Mouse (Mus musculus) right cerebral cortex, adult 18-20 months (tissue): ENCODE data around the gene Map3k14.

Experiments
- DNase-seq: peaks from one replicate; pipeline ENCODE4 v3.0.0; 2022; ENCODE audit warnings: mixed read lengths

Map3k14 gene

GRCm38 (mm10) chr11:103206203-103206602, 61.1 kb downstream of the Map3k14 start:
- DNase-seq, result peak; percentile 55

GRCm38 (mm10) chr11:103202376-103202775, 64.9 kb downstream of the Map3k14 start:
- DNase-seq, result no peak

- peak; percentile 83 for DNase-seq
Measured at GRCm38 (mm10) chr11:103201664-103202063, 65.6 kb downstream of the Map3k14 start.

DNA sequence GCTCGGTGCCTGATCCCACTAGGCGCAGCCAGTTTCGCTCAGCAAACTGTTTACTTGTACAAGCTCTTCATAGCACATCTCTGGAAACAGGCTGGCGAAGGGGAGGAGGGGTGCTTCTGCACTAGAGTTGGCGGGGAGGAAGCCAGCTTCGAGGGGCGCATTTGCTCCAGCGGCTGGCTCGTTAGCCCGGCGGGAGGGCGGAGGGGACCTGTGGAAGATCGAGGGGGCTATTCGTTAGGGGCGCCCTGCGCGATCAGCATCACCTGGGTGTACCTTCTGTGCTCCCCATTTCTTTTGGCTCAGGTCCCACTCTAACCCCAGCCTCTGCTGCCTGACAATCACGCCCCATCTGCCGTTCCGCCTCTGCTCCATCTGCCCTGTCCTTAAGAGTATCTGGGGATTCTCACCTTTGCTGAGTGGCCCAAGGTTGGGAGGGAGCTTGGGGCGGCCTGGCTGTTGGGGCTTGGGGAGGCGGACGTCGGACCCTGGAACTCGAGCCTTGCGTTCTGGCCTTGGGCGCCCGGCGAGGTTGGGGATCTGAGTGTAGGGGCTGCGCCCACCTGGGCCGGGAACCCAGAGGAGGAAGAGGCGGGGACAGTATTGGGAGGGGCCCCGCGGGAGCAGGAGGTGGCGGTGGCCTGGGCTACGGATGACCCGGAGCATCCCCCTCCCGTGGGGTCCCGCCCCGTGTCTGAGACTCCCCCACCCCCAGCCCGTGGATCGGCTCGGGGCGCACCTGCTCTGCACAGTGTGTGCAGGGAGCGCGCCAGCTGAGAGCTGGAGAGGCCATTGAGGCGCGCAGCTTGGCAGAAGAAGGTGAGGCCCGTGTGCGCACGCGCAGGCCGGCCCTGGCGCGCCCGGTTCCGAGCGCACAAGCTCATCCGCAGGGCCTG, 68.1 kb downstream of the Map3k14 start:
- DNase-seq, result peak; percentile 88

- DNase-seq, result no peak
Measured at GRCm38 (mm10) chr11:103198339-103198738, 68.9 kb downstream of the Map3k14 start.

DNA sequence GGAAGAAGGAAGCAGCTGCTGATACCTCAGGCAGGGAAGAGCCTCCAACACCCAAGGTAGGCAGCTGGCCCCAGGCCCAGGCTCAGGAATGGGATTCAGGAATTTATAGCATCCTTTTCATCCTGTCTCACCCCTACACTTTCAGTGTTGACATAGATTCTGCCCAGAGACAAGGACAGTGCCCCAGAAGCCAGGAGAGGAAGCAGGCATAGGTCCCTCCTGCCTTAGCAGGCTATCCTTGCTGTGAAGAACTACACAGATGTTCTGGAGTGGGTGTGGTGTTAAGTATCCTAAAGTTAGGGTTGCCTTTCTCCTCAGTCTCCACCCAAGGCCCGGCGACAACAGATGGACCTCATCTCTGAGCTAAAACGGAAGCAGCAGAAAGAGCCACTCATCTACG, 69.9 kb downstream of the Map3k14 start:
- peak; percentile 84 for DNase-seq

- no peak for DNase-seq
Measured at GRCm38 (mm10) chr11:103195656-103196055, 71.6 kb downstream of the Map3k14 start.

GRCm38 (mm10) chr11:103195236-103195635, 72.0 kb downstream of the Map3k14 start:
- DNase-seq, result no peak

DNA sequence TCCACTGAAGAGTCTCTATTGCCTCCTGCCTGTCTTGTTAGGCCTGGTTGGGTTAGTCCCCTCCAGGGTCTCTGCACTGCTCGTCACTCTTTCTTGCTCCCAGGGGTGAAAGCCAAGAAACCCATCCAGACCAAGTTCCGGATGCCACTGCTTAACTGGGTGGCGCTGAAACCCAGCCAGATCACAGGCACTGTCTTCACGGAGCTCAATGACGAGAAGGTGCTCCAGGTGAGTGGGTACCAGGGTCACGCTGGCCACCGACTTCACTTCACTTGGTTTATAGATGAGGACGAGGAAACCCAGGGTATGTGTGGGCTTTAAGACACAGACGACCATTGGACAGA, 73.5 kb downstream of the Map3k14 start:
- no peak for DNase-seq

DNA sequence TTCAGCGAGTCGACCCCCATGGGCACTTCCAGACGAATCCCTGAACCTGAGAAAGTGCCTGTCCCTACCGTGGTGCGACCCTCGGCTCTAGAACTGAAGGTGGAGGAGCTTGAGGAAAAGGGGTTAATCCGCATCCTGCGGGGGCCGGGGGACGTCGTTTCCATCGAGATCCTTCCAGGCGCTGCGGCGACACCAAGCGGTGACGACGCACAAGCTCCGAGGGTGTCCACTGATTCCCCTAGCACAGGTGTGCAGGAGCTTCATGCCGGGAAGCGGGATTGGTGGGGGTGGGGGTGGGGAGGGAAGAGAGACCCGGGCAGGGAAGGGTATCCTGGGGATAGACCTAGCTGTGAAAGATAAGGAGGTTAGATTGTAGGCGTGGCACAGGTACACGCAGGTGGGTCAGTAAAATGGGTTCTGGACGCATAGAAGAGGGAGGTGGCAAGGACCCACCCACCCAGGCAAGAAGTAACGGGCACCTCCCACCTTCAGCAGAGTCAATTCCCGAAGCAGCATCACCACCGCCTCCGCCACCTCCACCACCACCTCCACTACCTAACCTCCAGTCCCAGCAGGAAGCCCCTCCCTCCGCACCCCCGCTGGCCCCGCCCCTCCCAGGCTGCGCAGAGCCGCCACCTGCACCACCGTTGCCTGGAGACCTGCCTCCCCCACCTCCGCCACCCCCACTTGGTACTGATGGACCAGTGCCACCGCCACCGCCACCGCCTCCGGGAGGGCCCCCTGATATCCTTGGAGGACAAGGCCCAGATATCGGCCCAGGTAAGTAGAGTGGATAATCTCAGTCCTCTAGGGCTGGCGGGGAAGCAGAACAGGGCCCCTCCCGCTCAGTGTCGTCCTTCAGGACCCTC, 74.1 kb downstream of the Map3k14 start:
- peak; percentile 85 for DNase-seq

DNA sequence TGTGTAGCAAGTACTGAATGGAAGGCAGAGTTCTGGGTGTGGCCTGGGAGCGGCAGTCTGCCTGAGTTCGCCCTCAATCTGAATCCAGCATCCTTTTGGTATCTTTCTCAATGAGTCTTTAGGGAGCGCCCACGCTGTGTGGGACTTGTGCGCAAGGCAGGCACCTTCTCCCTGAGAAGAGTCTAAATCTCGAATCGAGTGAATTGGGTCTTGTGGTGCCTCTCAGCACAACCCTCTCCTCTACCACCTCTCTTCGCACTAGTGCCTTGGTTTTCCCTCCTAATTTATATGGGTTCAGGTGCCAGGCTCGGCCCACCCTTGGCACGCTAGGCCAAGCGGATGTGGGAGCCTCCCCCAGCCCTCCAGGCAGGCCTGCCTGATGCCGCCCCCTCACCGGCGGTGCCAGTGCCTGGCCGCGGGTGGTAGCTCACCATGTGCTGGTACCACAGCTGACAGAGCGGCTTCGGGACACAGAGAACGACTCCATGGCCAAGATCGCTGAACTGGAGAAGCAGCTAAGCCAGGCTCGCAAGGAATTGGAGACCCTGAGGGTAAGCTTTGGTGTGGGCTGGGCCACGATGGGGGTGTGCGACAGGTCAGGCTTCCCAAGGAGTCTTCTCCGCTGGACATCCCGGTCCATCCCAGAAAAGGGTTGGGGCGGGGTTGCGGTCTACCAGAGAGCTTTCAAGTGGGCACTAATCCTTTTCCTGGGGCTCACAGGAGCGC, 74.9 kb downstream of the Map3k14 start:
- peak; percentile 89 for DNase-seq

GRCm38 (mm10) chr11:103184891-103185290, 82.4 kb downstream of the Map3k14 start:
- no peak for DNase-seq

GRCm38 (mm10) chr11:103181911-103182310, 85.4 kb downstream of the Map3k14 start:
- no peak for DNase-seq

GRCm38 (mm10) chr11:103181349-103181748, 85.9 kb downstream of the Map3k14 start:
- DNase-seq, result no peak

- DNase-seq, result no peak
Measured at GRCm38 (mm10) chr11:103180426-103180825, 86.8 kb downstream of the Map3k14 start.

DNA sequence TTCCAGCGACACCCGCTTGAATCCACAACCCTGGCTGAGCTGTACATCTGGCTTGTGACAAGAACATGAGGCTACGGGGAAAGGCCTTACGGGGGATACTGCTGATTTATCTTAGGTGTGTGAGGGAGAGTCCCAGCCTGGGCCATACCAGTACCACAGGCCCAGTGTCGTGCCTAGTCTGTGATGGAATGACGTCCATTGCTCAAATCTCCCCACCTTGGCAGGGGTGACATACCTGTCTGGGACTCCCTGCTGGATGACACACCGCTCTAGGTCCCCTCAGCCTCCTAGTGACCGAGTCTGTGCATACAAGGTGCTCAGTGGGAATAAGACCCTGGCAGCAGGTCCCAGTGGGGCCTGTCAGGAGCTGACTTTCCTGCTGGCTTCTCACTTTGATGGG, 88.5 kb downstream of the Map3k14 start:
- no peak for DNase-seq

DNA sequence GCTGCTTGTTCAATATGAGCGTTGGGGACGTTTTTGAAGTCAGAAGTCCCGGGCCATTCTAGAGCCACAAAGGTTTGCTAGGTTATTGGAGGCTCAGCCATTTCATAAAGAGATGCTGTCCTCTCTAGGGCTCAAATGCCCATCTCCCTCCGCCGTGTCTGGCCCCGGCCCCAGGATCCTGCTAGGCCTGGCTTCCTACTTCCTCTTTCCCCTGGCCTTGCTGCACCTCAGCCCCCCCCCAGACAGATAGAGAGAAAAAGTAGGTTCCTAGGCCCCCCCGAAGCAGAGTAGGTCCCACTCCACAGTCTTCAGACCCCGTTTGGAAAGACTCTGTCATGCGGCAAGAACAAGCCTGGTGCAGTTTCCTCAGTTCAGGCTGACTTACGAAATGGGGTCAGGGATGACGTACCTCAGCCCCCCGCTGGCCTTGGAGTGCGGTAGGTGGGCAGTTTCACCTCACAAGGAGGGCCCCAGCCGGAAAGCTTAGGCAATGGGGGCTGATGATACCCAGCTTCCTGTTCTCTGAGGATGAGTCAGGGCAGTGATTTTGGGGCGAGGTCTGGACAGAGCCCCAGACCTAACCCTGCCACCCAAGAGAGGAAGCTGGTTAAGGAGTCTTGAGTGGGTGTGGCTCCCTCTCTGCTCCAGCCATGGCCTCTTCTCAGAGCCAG, 89.3 kb downstream of the Map3k14 start:
- no peak for DNase-seq

- no peak for DNase-seq
Measured at GRCm38 (mm10) chr11:103177216-103177615, 90.1 kb downstream of the Map3k14 start.

DNA sequence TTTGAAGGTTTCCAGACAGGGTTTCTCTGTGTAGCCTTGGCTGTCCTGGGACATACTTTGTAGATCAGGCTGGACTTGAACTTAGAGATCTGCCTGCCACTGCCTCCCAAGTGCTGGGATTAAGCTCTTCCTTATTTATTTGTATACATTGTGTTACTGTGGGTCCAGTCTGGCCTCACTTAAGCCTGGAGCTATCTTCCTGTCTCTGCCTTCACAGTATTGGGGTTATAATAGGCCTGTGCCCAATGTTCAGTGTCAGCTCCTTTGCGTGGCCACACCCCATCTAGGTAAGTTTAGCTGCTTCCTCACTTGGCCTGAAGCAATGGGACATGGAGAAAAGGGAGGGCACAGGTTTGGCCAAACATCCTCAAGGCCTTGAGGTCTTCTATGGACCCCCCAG, 90.8 kb downstream of the Map3k14 start:
- DNase-seq, result no peak

DNA sequence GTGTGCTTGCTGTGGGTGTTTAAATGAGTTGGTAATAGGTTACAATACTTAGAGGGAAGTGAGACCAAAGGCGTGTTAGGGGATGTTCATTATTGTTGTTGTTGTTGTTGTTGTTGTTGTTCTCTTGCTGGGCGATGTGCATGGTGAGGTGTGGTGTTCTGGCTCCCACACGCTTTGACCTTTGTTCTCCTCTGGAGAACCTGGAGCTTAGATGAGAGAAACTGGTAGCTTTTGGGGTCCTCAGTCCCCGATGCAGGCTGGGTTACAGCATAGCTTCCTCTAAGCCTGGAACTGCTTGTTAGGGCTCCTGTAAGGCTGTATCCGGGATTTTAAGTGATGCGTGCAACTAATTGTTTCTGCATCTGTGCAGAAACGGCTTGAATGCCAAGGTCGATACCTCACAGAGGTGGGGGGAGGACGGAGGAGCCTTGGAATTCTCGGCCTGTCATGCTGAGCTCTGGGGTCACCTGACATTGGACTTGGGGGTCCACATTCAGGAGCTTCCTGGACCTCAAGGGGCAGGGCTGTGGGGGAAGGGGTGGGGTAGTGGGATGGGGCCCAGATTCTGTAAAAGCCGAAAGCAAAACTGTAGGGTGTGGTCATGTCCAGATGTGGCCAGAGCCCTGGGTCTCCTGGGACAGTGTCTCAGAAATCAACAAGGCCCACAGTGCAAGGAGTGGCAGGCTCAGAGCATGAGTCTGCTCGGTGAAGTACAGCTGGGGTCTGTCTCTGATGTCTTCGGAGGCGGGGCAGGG, 91.4 kb downstream of the Map3k14 start:
- no peak for DNase-seq

- no peak for DNase-seq
Measured at GRCm38 (mm10) chr11:103174891-103175391, 92.3 kb downstream of the Map3k14 start.

DNA sequence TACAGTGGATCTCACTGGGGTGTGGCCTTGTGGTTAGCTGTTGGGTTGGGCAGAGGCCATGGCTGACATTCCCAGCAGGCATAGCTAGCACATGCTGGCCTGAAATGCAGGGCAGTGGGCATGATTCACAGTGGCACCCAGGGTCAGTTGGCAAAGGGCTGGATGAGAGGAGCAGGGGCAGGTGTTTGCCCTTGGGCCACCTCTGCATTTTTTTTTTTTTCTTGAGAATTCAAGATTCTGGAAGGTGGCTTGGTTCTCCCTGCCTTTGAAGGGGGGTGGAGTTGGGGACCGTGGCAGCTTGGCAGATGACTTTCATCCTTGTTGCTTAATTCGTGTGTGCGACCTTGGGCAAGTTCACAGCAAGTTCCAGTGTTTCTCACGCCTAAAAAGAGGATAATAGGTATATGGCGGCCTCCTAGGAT, 92.8 kb downstream of the Map3k14 start:
- no peak for DNase-seq
